Mouse (Mus musculus): ENCODE measurements around the gene Cd5l. TPM values are rescaled to one million over a fixed set of nuclear protein-coding genes. Genes with fewer than 3 reads are reported as not detected.

Cd5l gene
- total and polyA plus RNA-seq, 3 experiments: 0.11 to 0.17 (median 0.11) TPM

DNA sequence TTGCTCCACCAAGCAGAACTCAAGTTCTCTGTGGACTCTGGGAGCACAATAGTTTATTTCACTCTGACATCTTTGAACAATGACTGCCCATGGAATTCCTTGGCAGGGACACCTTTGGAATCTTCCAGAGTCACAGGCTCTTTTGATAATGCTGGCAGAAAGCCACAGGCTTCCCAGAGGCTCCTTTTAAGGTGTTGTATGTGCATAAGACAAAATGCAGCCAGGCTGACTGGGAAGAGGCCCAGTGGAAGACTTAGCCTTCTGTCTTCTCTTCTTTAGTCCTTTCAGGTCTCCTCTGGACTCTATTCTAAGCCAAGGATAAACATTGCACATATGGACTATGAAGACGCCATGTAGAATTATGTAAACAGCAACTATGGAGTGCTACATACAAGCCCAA lies 33.3 kb downstream of the Cd5l start:
- no peak overlapping the region for H3K27ac ChIP-seq (ENCODE audit: insufficient read depth, low read depth)
- in situ Hi-C loops (cut with MboI; ENCODE audit: low pct_ligation_motif_present, low pct_unique_long_range_greater_than_20kb, low sequenced_read_pairs) (no loop called here), dilution Hi-C loops (cut with MboI; ENCODE audit: extremely low pct_ligation_motif_present, extremely low pct_unique_long_range_greater_than_20kb, low sequenced_read_pairs) (no loop called here)
- no peaks in the 10 kb centered on the region for H3K27me3 ChIP-seq (replicated peaks)
- no peak for DNase-seq (ENCODE audit: extremely low read depth)
- no peaks in the 10 kb centered on the region for H3K9me3 ChIP-seq (replicated peaks; ENCODE audit: low read length)
- no peak overlapping the region for H3K4me2 ChIP-seq (ENCODE audit: insufficient read depth, low read depth, poor library complexity, severe bottlenecking)
- H3K79me2 ChIP-seq (replicated peaks; ENCODE audit: control insufficient read depth, extremely low read depth, insufficient read depth, poor library complexity, severe bottlenecking): no peaks in the 10 kb centered on the region
- H3K9ac ChIP-seq (ENCODE audit: insufficient read depth, low read depth): no peak overlapping the region
- peaks cover 20 to 86% of the 10 kb centered on the region in 2 experiments for H3K36me3 ChIP-seq (replicated peaks in 1 of 2; ENCODE audit: control insufficient read depth in 1 of 2, insufficient read depth in 1 of 2, low read length in 1 of 2)
- peaks cover 0 to 37% of the 10 kb centered on the region in 2 experiments; a peak in 2 of 4 replicates for H3K4me1 ChIP-seq (ENCODE audit: control insufficient read depth in 1 of 2, insufficient read depth in 2 of 2)
- no peak overlapping the region for H3K4me3 ChIP-seq (replicated peaks in 1 of 3; ENCODE audit: low read depth in 2 of 3, low read length in 2 of 3, poor library complexity in 1 of 3)
- TF ChIP-seq CHD1 (IDR thresholded peaks at IDR 0.05; ENCODE audit: low read depth, low read length): no peak
- TF ChIP-seq TCF12 (IDR thresholded peaks at IDR 0.05; ENCODE audit: low read depth, low read length): no peak
- TF ChIP-seq MAZ (IDR thresholded peaks at IDR 0.05; ENCODE audit: low read depth, low read length): no peak
- no peak for TF ChIP-seq JUND (conservative IDR thresholded peaks at IDR 0.05; ENCODE audit: low read depth, low read length)
- TF ChIP-seq JUN (IDR thresholded peaks at IDR 0.05; ENCODE audit: insufficient read depth, low read depth, low read length): no peak
- no peak for TF ChIP-seq USF2 (conservative IDR thresholded peaks at IDR 0.05; ENCODE audit: low read depth, low read length)
- TF ChIP-seq KAT2A (IDR thresholded peaks at IDR 0.05; ENCODE audit: insufficient replicate concordance, low read length): no peak
- TF ChIP-seq ZC3H11A (IDR thresholded peaks at IDR 0.05; ENCODE audit: low read depth, low read length): no peak
- TF ChIP-seq ETS1 (conservative IDR thresholded peaks at IDR 0.05; ENCODE audit: low read depth, low read length): no peak
- TF ChIP-seq USF1 (IDR thresholded peaks at IDR 0.05; ENCODE audit: low read depth, low read length): no peak
- TF ChIP-seq IRF4 (IDR thresholded peaks at IDR 0.05; ENCODE audit: low read depth, low read length): no peak
- TF ChIP-seq NRF1 (IDR thresholded peaks at IDR 0.05; ENCODE audit: low read depth, low read length): no peak
- TF ChIP-seq PAX5 (IDR thresholded peaks at IDR 0.05; ENCODE audit: low read length): no peak
- no peak for TF ChIP-seq NELFE (IDR thresholded peaks at IDR 0.05; ENCODE audit: low read depth, low read length)
- TF ChIP-seq MYC (IDR thresholded peaks at IDR 0.05; ENCODE audit: low read depth, low read length): no peak
- TF ChIP-seq MAFK (IDR thresholded peaks at IDR 0.05; ENCODE audit: insufficient replicate concordance, low read length): no peak
- no peak for TF ChIP-seq CTCF (conservative IDR thresholded peaks at IDR 0.05 in 1 of 2, IDR thresholded peaks at IDR 0.05 in 1 of 2; ENCODE audit: low read depth in 2 of 2, low read length in 2 of 2)
- no peak for TF ChIP-seq MXI1 (IDR thresholded peaks at IDR 0.05; ENCODE audit: low read depth, low read length)
- no peak for TF ChIP-seq UBTF (IDR thresholded peaks at IDR 0.05; ENCODE audit: low read depth, low read length)
- no peak for TF ChIP-seq GABPA (IDR thresholded peaks at IDR 0.05; ENCODE audit: insufficient replicate concordance, low read depth, low read length)

GRCm38 (mm10) chr3:87398809-87399208 lies 41.1 kb downstream of the Cd5l start:
- TF ChIP-seq JUN (IDR thresholded peaks at IDR 0.05; ENCODE audit: insufficient read depth, low read depth, low read length) (no peak), MEF2A (IDR thresholded peaks at IDR 0.05; ENCODE audit: borderline replicate concordance, low read depth, low read length) (no peak), CHD1 (IDR thresholded peaks at IDR 0.05; ENCODE audit: low read depth, low read length) (no peak), IRF4 (IDR thresholded peaks at IDR 0.05; ENCODE audit: low read depth, low read length) (peak; percentile 57; the same call in 1 of the 2 replicates), ZMIZ1 (IDR thresholded peaks at IDR 0.05; ENCODE audit: low read depth, low read length) (no peak), UBTF (IDR thresholded peaks at IDR 0.05; ENCODE audit: low read depth, low read length) (no peak), ZNF384 (IDR thresholded peaks at IDR 0.05; ENCODE audit: low read depth, low read length) (peak; percentile 59; the same call in 1 of the 2 replicates), MAX (IDR thresholded peaks at IDR 0.05; ENCODE audit: low read length) (no peak), SMC3 (IDR thresholded peaks at IDR 0.05; ENCODE audit: low read depth, low read length) (no peak), ELF1 (IDR thresholded peaks at IDR 0.05; ENCODE audit: low read depth, low read length) (no peak)
- no peak for DNase-seq (ENCODE audit: extremely low read depth)
- H3K4me1 ChIP-seq (ENCODE audit: control insufficient read depth in 1 of 2, insufficient read depth in 2 of 2): peaks cover 18 to 58% of the 10 kb centered on the region in 2 experiments
- dilution Hi-C loops (cut with MboI; ENCODE audit: extremely low pct_ligation_motif_present, extremely low pct_unique_long_range_greater_than_20kb, low sequenced_read_pairs) (no loop called here), in situ Hi-C loops (cut with MboI; ENCODE audit: low pct_ligation_motif_present, low pct_unique_long_range_greater_than_20kb, low sequenced_read_pairs) (no loop called here)
- H3K79me2 ChIP-seq (replicated peaks; ENCODE audit: control insufficient read depth, extremely low read depth, insufficient read depth, poor library complexity, severe bottlenecking): no peaks in the 10 kb centered on the region
- peaks cover 0 to 16% of the 10 kb centered on the region in 2 experiments for H3K36me3 ChIP-seq (replicated peaks in 1 of 2; ENCODE audit: control insufficient read depth in 1 of 2, insufficient read depth in 1 of 2, low read length in 1 of 2)
- no peak overlapping the region for H3K9ac ChIP-seq (ENCODE audit: insufficient read depth, low read depth)
- H3K27ac ChIP-seq (ENCODE audit: insufficient read depth, low read depth): no peak overlapping the region
- H3K27me3 ChIP-seq (replicated peaks): no peaks in the 10 kb centered on the region
- H3K4me2 ChIP-seq (ENCODE audit: insufficient read depth, low read depth, poor library complexity, severe bottlenecking): peak overlapping the region; percentile 61; the same call in 1 of the 2 replicates
- H3K9me3 ChIP-seq (replicated peaks; ENCODE audit: low read length): no peaks in the 10 kb centered on the region
- H3K4me3 ChIP-seq (replicated peaks in 1 of 3; ENCODE audit: low read depth in 2 of 3, low read length in 2 of 3, poor library complexity in 1 of 3): no peak overlapping the region

All from CH12.LX (cell line).